Mouse (Mus musculus) right cerebral cortex, adult 2 months (tissue): Measurements from ENCODE around the gene P2rx4.

Experiments used
- DNase-seq, 2 experiments: peaks; one replicate each; pipeline ENCODE4 v3.0.0; 2021 to 2022; ENCODE audit warnings: low spot score in 2 of 2

The P2rx4 gene

DNA sequence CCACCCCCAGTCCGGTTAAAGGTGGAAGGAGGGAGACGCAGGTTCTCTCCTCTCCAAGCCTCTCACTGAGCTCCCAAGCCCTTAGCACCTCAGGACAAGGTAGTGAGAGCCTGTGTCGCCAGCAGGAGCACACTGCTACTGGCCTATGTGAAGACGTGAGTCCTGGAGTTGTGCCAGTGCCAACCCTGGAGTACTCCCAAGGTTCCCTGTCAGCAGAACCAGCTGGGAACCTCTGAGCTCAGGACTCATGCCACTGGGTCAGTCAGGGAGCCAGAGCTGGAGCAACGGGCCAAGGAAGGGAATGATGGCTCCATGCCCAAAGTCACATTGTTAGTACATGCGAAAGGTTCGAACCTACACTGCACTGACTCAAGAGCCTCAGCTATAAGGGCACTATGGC is 49.3 kb downstream of the P2rx4 start:
- no peak for DNase-seq

DNA sequence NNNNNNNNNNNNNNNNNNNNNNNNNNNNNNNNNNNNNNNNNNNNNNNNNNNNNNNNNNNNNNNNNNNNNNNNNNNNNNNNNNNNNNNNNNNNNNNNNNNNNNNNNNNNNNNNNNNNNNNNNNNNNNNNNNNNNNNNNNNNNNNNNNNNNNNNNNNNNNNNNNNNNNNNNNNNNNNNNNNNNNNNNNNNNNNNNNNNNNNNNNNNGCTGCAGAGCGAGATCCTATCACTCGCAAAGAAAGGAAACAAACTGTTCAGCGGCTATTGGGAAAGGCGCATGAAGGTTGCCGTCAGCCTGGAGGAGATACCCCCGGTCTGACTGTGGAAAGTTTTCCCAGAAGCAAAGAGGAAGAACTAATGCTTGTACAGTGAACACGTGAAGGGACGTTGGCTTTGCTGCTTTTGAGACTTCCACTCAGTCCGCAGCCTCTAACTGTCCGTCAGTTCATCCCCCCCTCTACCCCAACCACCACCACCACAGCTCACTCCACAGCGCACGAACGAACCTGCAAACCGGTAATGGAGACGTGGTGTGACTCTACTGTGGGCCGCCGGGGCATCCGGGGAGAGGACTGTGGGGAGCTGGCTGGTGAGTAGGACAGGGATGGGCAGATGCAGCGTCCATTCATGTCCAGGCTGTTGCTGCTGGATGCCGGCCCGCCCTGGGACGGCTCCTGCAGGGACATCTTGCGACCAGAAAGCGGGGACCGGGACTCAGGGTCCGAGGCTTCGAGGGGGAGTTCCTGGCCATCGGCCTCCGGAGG is 56.1 kb downstream of the P2rx4 start:
- no peak for DNase-seq

- no peak for DNase-seq
Observed at GRCm38 (mm10) chr5:122764032-122764464, 56.7 kb downstream of the P2rx4 start.

DNA sequence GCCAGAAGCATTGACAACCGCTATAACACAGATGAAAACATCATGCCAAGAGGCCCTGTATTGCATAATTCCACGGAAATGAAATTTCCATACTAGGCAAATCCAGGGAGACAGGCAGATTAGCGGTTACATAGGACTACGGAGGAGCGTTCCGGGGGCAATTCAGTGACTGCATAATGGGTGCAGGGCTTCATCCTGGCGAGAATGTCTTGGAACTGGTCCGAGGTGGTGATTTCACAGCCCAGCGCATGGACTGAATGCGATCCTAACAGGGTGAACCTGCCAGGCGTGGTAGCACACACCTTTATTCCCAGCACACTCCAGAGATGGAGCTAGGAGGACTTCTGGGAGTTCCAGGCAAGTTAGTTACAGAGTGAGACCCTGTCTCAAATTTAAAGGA is 59.9 kb downstream of the P2rx4 start:
- DNase-seq, result no peak

DNA sequence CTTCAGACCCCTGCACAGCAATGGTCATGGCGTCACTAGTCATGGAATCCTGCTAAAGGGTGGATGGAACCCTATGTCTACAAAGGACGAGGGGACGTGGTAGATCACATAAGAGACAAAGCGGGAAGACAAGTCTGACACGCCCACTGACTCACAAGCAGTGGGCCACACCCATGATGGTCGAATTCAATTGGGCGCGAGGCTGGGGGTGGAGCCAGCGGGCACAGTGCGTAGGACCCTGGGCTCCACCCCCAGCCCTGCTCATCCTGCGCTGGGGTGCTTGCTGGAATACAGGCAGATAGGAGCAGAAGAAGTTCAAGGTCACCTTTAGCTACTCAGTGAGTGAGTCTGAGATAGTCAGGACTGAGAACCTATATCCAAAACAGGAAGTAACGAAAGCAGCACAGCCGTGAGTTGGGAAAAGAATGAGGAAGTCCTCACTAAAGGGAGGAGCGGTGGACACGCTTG is 61.8 kb downstream of the P2rx4 start:
- no peak for DNase-seq

DNA sequence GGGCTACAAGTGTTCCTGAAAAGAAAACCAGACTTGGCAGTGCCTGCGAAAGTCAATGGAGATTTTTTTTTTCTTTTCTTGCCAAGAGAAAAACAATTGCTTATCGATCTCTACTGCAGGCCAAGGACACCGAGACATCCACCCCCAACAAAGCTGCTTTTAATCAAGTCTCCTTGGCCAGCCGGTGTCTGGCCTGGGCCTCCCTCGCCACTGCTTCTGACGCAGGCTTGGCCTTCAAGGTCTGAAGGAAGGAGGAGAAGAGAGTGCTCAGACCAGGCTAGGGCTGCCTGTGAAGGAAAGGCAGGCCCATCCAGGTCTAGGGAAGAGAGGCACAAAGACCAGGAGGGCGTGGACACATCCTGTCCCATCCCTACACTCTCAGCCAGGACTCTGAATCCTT is 63.0 kb downstream of the P2rx4 start:
- no peak for DNase-seq

DNA sequence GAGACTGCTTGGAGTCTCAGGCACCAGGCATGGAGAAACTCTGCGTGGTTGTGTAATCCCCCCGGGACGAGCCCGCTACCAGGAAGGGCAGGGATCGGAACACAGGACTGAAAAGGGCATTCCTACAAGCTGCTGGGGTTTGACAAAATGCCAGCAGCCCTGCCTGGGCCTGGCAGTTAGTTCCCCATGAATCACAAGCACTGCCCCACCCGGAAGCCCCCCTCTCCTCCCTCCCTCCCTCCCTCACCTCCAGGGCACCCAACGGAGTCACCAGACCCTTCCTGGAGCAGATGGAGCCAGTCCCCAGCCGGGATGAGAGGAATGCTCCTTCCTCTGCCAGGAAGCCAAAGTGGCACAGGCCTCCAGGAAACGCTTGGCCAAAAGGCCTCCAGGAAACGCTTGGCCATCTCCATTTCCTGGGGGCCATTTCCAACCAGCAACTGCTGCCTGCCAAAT is 63.5 kb downstream of the P2rx4 start:
- no peak for DNase-seq

GRCm38 (mm10) chr5:122771428-122771827 is 64.1 kb downstream of the P2rx4 start:
- DNase-seq, result no peak

DNA sequence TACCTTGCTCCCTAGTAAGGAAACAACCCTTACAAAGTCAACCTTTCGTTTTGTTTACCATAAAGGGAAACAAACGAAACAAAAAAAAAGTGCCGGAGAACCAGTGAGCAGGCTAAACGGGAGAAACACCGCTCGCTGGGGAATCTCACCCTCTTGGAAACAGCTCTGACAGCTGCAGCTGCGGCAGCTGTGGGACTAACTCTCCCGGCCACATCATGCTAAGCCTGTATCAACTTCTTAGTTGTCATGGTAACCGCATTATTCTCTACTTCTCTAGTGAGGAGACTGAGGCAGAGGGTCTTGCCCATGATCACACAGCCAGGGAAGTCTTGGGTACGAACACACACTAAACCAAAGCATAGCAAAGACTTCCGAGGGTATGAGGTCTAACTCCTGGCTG is 66.4 kb downstream of the P2rx4 start:
- no peak for DNase-seq

- peak; percentile 56 to 79 for DNase-seq
Observed at GRCm38 (mm10) chr5:122774743-122775611, 67.6 kb downstream of the P2rx4 start.

DNA sequence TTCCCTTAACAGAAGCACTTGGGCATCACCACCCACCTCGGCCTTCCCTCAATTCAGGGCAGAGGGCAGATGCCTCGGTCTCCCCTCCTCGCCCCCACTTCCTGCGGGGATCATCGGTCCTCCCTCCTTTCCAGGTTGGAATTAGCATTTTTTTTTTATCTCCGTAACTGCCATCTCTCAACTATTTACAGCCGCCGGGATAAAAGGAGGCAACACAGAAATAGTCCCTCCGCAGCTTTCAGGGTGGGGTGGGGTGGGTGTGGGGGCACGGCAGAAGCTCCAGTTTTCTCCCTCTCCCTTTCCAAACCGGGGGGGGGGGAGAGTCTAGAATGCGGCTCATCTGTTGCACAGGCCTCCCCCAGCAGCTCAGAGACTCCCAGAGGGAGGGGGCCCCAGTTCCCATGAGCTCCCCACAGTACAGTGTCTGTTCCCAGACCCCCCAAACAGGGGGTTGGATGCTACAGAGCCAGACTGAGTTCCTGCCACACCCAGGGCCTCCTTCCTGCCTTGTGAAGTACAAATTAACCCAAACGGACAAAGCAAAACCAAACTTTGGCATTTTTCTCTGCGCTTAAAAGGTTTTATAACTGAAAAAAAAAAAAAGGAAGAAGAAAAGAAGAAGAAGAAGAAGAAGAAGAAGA is 68.4 kb downstream of the P2rx4 start:
- no peak for DNase-seq

GRCm38 (mm10) chr5:122777322-122777721 is 70.0 kb downstream of the P2rx4 start:
- DNase-seq, result peak in 1 of 2 experiments; percentile 47

GRCm38 (mm10) chr5:122778231-122779226 is 71.2 kb downstream of the P2rx4 start:
- peak in 1 of 2 experiments; percentile 53 for DNase-seq
